Mouse (Mus musculus) adrenal gland, adult 18-20 months (tissue): ENCODE data around the gene Wdr46. TPM values are rescaled to one million over a fixed set of nuclear protein-coding genes. Genes with fewer than 3 reads are reported as not detected.
"Not testable (repeated sequence)": the region's sequence is repeated elsewhere in the genome, so short reads cannot be mapped to it uniquely, and the experiment has no call there.

Experiments used
- DNase-seq, 2 experiments: peaks; one replicate each; pipeline ENCODE4 v3.0.0; 2021 to 2022; ENCODE audit warnings: low spot score in 2 of 2
- total RNA-seq, 2 experiments: library from RNA; stranded (reverse); gene quantifications; 1 replicate in 1 of 2; 2 replicates in 1 of 2; pipeline ENCODE4 v1.2.3; 2021

The Wdr46 gene
- total RNA-seq, 2 experiments from 2014 or later = 29.2 to 35.7 TPM

DNA sequence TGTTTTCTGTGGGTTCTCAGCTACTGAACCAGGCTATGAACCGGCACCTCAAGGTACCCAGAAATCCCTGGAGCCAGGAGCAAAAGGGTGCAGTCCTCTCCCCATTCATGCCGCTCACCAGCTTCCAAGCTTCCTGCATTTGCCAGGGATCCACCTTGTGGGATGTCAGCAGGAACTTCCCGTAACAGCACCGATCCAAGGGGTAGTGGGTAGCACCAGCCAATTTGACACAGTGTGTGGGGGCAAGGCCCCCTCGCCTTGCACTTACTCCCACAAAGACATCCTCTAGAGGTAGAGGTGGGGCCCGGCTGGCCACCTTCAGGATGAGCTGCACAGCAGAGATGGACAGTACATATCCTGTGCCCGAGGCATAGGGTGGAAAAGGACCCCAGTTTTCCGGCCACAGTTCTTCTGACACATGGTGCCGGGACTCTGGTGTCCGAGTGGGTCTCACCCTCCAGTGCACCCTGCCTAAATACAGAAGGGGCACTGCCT is 9.7 kb downstream of the Wdr46 start:
- DNase-seq = peak in 1 of 2 experiments; percentile 22

DNA sequence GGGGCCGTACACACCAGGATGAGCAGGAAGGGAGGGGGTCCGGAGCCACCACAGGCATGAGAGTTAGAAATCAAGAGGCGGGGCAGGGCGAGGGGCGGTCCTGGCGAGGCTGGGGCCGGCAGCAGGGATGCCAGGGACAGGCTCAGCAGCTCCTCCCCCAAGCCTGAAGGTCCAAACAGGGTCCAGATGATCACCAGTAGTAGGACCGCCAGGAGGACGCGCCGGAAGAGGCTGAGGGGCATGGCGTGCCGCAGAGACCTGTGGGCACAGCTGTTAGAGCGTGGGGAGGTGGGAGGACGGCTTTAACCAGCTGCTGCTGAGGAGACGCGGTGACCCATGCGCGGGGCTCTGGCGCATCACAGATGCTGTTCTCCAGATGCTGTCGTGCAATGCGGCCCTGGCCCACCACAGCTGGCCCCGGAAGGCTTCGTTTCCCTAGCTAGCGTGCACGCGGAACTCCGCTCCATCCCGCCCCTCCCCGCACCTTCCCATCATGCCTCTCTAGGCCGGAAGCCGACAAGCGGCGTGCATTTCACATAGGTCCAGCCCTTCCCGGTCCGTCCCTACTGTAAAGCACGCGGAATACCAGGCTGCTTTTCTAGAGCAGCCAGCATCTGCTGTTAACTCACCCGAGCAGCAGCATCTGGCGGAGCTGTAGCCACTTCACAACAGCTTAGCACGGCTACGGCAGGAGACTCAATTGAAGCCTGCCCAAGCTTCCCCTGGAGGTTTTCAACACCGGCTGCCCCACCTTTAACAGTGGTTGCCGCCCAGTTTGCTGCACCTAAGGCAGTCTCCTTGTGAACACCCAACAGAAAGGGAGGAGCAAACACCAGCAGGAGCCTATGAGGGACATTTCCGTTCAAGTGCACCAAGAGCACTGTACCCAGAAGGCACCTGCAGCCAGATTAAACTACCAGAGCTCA is 10.8 kb downstream of the Wdr46 start, which contains the start of gene B3galt4:
Gene B3galt4 (minus strand): TSS at position 468 of the 926 bp plus-strand sequence.
- DNase-seq = peak; percentile 64 to 66

DNA sequence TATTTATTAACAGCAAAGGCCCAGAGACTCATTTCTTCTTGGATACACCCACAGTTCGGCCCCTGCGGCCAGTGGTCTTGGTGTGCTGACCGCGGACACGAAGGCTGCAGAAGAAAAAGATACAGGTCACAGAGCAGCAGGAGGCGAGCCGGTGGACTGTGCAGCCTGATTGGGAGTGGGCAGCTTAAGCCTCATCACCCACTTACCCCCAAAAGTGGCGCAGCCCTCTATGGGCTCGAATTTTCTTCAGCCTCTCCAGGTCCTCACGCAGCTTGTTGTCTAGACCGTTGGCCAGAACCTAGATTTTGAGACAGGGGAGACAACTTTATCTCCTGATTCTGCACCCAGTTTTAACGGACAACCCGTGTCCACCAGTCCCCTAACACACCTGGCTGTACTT is 11.6 kb downstream of the Wdr46 start:
- not testable (repeated sequence) for DNase-seq

- DNase-seq = no peak
Measured at GRCm38 (mm10) chr17:33952879-33953278, 12.4 kb downstream of the Wdr46 start.

DNA sequence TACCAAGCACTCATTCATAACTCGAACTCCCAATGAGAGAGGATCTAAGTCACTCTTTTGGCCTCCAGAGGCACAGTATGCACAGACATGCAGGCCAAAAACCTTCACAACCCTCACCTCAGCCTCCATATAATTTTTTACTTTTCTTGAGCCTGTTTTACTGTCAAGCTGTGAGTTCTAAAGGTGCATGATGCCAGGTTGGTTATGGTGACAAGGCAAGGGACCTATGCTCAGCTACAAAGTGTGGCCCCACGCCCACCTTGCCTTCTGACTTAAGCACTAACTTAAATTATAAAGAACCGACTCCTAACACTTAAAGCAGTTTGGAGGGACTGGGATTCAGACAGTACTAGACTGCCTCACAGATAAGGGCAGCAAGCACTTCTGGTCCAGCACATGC is 12.8 kb downstream of the Wdr46 start:
- no peak for DNase-seq

DNA sequence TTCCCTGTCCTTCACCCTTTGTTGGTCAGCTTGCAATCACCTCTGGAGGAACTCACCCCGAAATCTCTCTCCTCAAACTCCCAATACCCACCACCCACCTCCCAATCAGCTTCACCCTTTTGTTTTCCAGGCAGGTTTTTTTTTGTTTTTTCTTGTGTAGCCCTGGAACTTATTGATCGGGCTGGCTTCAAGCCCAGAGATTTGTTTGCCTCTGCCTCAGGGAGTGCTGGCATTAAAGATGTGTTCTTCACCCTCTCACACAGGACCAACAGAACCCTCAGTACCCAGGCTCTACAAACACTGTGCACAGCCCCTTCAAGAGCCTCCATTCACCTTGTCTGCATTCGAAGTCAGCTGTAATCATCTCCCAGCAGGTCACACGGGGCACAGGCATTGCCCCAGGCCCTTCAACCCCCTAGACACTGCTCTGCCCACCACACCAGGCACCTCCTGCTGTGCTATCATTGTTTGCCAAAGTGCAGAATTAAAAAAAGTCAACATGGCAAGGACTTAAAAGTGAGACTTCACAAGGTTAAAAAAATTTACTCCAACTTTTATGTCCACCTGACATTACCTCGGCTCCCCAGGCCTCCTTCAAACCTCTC is 13.6 kb downstream of the Wdr46 start:
- DNase-seq = no peak

DNA sequence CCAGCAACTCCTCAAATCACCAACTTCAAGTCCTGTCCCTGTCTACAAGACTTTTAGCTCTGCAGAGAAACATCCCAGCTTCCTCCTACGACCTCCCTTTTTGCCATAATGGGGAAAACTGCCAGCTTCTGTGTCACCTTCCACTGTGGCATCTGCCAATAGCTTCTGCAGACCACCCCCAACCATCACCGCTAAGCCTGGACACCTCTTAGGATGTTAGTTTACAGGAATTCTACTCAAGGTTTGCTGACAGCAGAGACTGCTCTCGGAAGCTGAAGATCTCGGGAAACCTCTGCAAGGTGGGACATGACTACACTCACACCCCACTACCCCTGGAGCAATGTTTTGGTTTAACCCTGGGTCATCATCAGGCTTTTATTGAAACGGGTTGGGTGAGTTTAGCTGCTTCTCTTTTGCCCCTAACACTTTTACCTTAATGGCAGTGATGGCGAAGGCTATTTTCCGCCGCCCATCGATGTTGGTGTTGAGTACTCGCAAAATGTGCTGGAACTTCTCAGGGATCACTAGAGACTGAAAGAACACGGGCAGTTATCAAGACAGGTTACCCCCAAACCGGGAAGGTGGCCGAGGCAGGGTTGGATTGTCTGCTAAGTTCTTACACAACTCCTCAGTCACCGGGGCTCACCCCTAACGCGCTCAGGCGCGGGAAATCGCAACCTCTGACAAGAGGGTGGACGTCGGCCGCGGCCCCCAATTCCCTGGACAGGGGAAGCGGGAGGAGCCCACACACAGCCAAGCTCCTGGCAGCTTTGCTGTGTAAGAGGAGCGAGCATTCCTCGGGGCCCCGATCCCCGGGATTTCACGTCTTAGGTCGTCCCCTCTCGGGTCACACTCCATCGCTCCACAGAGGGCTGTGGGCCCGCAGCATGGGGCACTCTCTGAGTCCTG is 14.4 kb downstream of the Wdr46 start:
- peak in 1 of 2 experiments; percentile 56 for DNase-seq

DNA sequence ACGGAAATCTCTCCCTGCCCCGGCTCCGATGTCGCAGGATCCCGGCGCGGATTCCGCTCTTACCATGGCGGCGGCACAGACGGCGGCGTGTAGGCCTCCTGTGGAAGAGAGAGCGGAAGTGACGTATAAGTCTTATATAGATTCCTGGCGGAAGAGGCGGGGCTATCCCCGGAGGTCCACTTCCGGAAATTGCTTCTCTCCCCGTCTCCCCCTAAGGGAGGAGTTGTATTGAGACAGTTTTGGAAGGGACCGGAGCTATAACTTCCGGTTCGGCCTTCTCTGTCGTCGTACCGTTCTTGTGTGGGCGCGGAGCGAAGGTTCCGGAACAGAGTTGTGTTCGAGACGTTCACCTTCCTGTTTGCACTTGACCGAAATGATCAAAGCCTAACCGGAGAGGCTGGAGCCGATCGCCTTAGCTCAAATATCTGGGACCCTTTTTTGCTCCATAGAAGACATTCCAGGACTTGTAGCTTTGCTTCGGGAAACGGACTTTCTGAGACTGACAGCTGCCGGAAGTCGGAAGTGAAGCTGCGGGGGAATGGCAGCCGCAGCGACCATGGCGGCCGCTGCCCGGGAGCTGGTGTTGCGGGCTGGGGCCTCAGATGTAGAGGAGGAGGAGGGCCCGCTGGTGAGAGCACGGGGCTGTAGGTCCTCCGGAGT is 15.2 kb downstream of the Wdr46 start, which contains the start of the genes Vps52 and Rps18:
Gene Vps52 (plus strand): TSS at position 258 of the 660 bp plus-strand sequence.
Gene Rps18 (minus strand): TSS at position 447 of the 660 bp plus-strand sequence.
- peak; percentile 92 to 95 for DNase-seq

DNA sequence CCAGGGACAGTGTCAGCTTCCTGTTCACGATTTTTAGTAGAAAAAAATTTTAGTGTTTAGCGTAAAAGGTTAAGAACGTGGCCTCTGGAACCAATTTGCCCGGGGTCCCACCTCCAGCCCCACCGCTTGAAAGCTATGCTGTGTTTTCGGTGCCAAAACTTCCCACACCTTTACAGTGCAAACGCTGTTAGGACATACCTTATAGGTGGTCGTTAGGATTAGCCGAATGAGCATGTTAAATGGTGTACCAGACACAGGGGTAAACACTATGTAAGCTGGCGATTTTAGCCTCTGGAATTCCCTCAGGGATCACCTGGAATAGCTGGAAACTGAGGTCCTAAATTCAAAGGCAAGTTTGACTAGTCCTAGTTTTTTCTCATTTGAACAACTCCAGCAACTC is 15.9 kb downstream of the Wdr46 start:
- no peak for DNase-seq

GRCm38 (mm10) chr17:33957493-33957892 is 17.0 kb downstream of the Wdr46 start:
- DNase-seq = no peak

DNA sequence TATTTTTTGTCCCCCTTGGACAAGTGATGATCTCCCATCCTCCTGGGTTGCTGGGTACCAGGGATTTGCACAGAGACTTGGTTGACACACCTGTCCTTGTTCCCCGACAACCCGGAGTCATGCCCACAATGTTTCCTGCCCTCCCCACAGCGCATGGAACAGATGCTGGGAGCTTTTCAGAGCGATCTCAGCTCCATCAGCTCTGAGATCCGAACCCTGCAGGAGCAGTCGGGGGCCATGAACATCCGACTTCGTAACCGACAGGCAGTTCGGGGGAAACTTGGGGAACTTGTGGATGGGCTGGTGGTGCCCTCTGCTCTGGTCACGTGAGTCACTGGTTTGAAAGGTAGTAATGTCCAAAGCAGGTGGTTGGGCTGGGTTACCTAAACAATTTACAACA is 18.0 kb downstream of the Wdr46 start:
- DNase-seq = no peak

DNA sequence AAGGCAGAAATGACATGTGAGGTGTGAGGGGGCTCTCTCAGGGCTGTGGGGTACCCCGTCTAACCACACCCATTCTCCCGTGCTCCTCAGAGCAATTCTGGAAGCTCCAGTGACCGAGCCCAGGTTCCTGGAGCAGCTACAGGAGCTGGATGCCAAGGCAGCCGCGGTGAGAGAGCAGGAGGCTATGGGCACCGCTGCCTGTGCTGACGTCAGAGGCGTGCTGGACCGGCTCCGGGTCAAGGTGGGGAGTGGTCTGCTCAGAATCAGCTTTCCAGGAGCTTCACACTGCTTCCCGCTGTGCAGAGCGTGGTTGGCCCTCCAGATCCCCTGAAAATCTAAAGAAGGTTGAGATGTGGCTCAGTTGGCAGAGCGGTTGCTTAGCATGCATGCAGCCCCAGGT is 18.7 kb downstream of the Wdr46 start:
- no peak for DNase-seq

- DNase-seq = no peak
Measured at GRCm38 (mm10) chr17:33959948-33960347, 19.5 kb downstream of the Wdr46 start.

DNA sequence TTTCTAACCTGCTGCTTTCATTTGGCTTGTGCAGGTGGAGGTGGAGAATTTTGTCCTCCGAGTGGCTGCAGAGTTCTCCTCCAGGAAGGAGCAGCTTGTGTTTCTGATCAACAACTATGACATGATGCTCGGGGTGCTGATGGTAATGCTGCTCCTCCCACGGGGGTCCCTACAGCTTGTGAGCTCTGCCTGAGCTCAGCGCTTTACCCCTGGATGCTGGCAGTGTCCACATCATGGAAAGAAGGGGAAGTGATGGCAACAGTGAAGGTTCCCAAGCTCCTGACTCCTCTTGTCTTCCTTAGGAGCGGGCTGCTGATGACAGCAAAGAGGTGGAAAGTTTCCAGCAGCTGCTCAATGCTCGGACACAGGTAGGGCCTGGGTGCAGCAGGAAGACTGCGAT is 22.4 kb downstream of the Wdr46 start:
- DNase-seq = no peak

DNA sequence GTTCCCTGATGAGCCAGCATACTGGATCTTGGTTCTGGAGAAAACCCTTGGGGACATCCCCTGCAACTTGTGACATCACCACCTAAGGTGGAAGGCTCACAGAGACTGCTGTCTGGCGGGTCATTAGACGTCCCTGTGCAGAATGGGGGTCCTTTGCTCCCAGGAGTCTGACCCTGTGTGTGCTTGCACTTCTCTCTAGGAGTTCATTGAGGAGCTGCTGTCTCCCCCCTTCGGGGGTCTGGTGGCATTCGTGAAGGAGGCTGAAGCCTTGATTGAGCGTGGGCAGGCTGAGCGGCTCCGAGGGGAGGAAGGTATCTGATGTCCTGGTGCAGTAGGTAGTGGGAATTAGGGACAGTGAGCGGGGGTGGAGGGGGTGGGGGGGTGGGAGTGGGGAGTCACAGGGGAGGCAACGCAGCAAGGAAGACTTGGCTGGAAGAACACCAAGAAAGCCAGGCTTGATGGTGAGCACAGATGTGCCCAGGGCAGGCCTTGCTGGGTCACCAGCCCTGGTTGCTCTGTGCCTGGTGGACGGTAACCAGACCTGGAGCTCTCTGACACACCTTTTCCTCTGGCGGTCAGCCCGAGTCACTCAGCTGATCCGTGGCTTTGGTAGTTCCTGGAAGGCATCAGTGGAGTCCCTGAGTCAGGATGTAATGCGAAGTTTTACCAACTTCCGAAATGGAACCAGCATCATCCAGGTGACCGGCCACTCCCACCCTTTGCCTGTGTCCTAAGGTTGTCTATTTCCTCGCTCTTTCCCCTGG is 24.8 kb downstream of the Wdr46 start:
- no peak for DNase-seq

DNA sequence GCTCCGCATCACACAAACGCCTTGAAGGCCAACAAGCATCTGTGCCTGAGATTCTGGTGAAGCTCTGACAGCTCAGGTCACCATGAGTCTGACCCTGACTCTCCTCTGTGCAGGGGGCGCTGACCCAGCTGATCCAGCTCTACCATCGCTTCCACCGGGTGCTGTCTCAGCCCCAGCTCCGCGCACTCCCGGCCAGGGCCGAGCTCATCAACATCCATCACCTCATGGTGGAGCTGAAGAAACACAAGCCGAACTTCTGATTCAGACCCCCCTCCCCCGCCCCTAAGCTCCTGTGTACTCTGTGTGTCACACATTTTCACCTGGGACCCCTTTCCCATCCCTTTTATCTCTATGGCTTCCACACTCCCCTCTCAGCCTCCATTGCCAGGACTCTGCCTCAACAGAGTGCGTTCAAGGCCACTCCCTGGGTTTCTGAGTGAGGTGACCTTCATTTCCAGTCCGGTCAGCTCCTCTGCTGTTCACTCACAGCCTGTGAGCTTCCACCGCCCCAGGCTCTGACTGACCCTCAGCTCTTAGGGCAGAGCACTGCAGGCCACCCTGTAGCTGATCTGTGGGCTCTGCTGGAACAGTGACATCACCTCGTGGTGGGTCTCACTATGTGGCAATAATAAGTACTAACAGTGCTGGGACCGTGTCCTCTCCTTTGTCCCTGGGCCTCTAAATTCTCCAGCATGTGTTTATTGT is 25.5 kb downstream of the Wdr46 start:
- DNase-seq = no peak

- DNase-seq = peak; percentile 76 to 82
Measured at GRCm38 (mm10) chr17:33968489-33968888, 28.0 kb downstream of the Wdr46 start.

DNA sequence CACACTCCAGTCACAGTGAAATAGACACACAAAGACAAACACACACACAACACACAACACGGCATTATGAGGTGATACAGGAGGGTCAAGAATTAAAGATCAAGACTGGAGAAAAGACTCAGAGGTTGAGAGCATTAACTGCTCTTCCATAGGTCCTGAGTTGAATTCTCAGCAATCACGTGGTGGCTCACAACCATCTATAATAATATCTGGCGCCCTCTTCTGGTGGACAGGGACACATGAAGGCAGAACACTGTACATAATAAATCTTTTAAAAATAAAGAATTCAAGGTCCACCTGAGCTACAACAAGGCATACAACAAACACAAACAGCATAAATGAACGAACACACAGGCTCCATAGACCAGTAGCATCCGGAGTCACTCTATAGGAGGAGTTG is 28.5 kb downstream of the Wdr46 start:
- DNase-seq = no peak

GRCm38 (mm10) chr17:33969394-33969793 is 28.9 kb downstream of the Wdr46 start:
- DNase-seq = no peak
